Mouse (Mus musculus) forebrain, embryonic 16.5 days (tissue): Measurements from ENCODE around the gene Smyd3. TPM values are rescaled to one million over a fixed set of nuclear protein-coding genes. Genes with fewer than 3 reads are reported as not detected.
"Not testable (repeated sequence)": the region's sequence is repeated elsewhere in the genome, so short reads cannot be mapped to it uniquely, and the experiment has no call there.

ENCODE experiments used
- ATAC-seq: fragments of 200-750 bp; cut with Nextera tagmentation; 2 replicates; pipeline ENCODE4 v1.8.0; 2017; ENCODE audit warnings: mild to moderate bottlenecking, moderate library complexity
- H3K27ac ChIP-seq: fragments of 300-500 bp; sonication (generic); 2 replicates; pipeline ENCODE4 v1.5.1; 2014; ENCODE audit warnings: low read length, control low read depth
- H3K27me3 ChIP-seq: fragments of 300-500 bp; sonication (generic); replicated peaks from 2 replicates; pipeline ENCODE4 v1.6.1; 2014; ENCODE audit warnings: low read length; ENCODE audit not compliant: control insufficient read depth, insufficient read depth
- H3K36me3 ChIP-seq: fragments of 300-500 bp; sonication (generic); 2 replicates; pipeline ENCODE4 v1.6.1; 2014; ENCODE audit not compliant: control insufficient read depth, insufficient read depth
- H3K4me1 ChIP-seq: fragments of 300-500 bp; sonication (generic); replicated peaks from 2 replicates; pipeline ENCODE4 v1.6.1; 2014; ENCODE audit warnings: low read length; ENCODE audit not compliant: control insufficient read depth, insufficient read depth
- H3K4me2 ChIP-seq: fragments of 300-500 bp; sonication (generic); 2 replicates; pipeline ENCODE4 v1.6.1; 2014; ENCODE audit warnings: mild to moderate bottlenecking, low read length, control low read depth
- H3K4me3 ChIP-seq: fragments of 300-500 bp; sonication (generic); replicated peaks from 2 replicates; pipeline ENCODE4 v1.5.1; 2014; ENCODE audit warnings: mild to moderate bottlenecking, low read length, control low read depth
- H3K9ac ChIP-seq: fragments of 300-500 bp; sonication (generic); replicated peaks from 2 replicates; pipeline ENCODE4 v1.6.1; 2014; ENCODE audit warnings: low read depth, low read length, control low read depth
- H3K9me3 ChIP-seq: fragments of 300-500 bp; sonication (generic); 2 replicates; pipeline ENCODE4 v1.6.1; 2016; ENCODE audit warnings: low read length; ENCODE audit not compliant: control insufficient read depth
- WGBS: fragments of 180-500 bp; shearing (Covaris S2); extraction: QIAGEN DNeasy Blood & Tissue Kit; methylation state at CpG from one replicate; pipeline ENCODE4 v1.1.7; 2014; 5-methylcytosine and 5-hydroxymethylcytosine counted together
- polyA plus RNA-seq: library from polyadenylated mRNA; unstranded; fragments of >200 nt; fragmentation: Nextera tagmentation; extraction: Ambion mirVana; gene quantifications from 2 replicates; pipeline ENCODE4 v1.2.1, GENCODE M21; 2015

Gene Smyd3
- polyA plus RNA-seq, 1 experiment from 2014 or later, result 29.4 TPM

- no peak for ATAC-seq
- WGBS, result 58% methylated on average over 5 of the region's 5 CpGs
- no peak overlapping the region for H3K4me3 ChIP-seq
- no peaks in the 10 kb centered on the region for H3K9me3 ChIP-seq
- H3K9ac ChIP-seq, result no peak overlapping the region
- no peaks in the 10 kb centered on the region for H3K27me3 ChIP-seq
- no peak overlapping the region for H3K4me2 ChIP-seq
- no peak overlapping the region for H3K27ac ChIP-seq
- no peaks in the 10 kb centered on the region; the same call in 1 of the 2 replicates for H3K36me3 ChIP-seq
- H3K4me1 ChIP-seq, result peaks cover 9% of the 10 kb centered on the region
These were observed 35.5 kb upstream of the Smyd3 start for GRCm38 (mm10) chr1:179553197-179553948.

GRCm38 (mm10) chr1:179552751-179553150 lies 34.9 kb upstream of the Smyd3 start:
- Histone ChIP-seq H3K4me1 (peaks cover 14% of the 10 kb centered on the region), H3K27ac (no peak overlapping the region), H3K36me3 (no peaks in the 10 kb centered on the region; the same call in 1 of the 2 replicates), H3K9me3 (no peaks in the 10 kb centered on the region), H3K9ac (no peak overlapping the region), H3K4me2 (no peak overlapping the region), H3K27me3 (no peaks in the 10 kb centered on the region), H3K4me3 (no peak overlapping the region)
- no peak for ATAC-seq
- 48% methylated on average over 7 of the region's 7 CpGs for WGBS

- no peak for ATAC-seq
- H3K9ac ChIP-seq, result no peak overlapping the region
- H3K4me2 ChIP-seq, result no peak overlapping the region
- no peak overlapping the region for H3K4me3 ChIP-seq
- no peak overlapping the region for H3K27ac ChIP-seq
- no peaks in the 10 kb centered on the region for H3K9me3 ChIP-seq
- 84% methylated on average over 4 of the region's 4 CpGs for WGBS
- no peaks in the 10 kb centered on the region for H3K27me3 ChIP-seq
- peaks cover 21% of the 10 kb centered on the region for H3K4me1 ChIP-seq
- H3K36me3 ChIP-seq, result no peaks in the 10 kb centered on the region; the same call in 1 of the 2 replicates
These were observed 34.1 kb upstream of the Smyd3 start for GRCm38 (mm10) chr1:179551921-179552320.

- Histone ChIP-seq H3K4me2 (no peak overlapping the region), H3K27ac (no peak overlapping the region), H3K9me3 (no peaks in the 10 kb centered on the region), H3K27me3 (no peaks in the 10 kb centered on the region), H3K4me1 (peaks cover 21% of the 10 kb centered on the region), H3K4me3 (no peak overlapping the region), H3K9ac (no peak overlapping the region), H3K36me3 (no peaks in the 10 kb centered on the region; the same call in 1 of the 2 replicates)
- no peak for ATAC-seq
- WGBS, result 90% methylated on average over 3 of the region's 3 CpGs
These were observed 33.5 kb upstream of the Smyd3 start for GRCm38 (mm10) chr1:179551336-179551735.

- Histone ChIP-seq H3K9me3 (no peaks in the 10 kb centered on the region), H3K36me3 (no peaks in the 10 kb centered on the region; the same call in 1 of the 2 replicates), H3K4me2 (no peak overlapping the region), H3K27ac (no peak overlapping the region), H3K4me1 (peaks cover 35% of the 10 kb centered on the region), H3K9ac (no peak overlapping the region), H3K27me3 (no peaks in the 10 kb centered on the region), H3K4me3 (no peak overlapping the region)
- 94% methylated on average over 5 of the region's 5 CpGs for WGBS
- no peak for ATAC-seq
These were observed 31.3 kb upstream of the Smyd3 start for GRCm38 (mm10) chr1:179548996-179549752.

GRCm38 (mm10) chr1:179548220-179548619 lies 30.4 kb upstream of the Smyd3 start:
- H3K4me1 ChIP-seq, result peaks cover 32% of the 10 kb centered on the region
- no peak overlapping the region for H3K9ac ChIP-seq
- H3K9me3 ChIP-seq, result no peaks in the 10 kb centered on the region
- ATAC-seq, result no peak
- 82% methylated on average over 11 of the region's 11 CpGs for WGBS
- H3K4me3 ChIP-seq, result no peak overlapping the region
- H3K27me3 ChIP-seq, result no peaks in the 10 kb centered on the region
- no peak overlapping the region for H3K27ac ChIP-seq
- H3K36me3 ChIP-seq, result no peaks in the 10 kb centered on the region; the same call in 1 of the 2 replicates
- no peak overlapping the region for H3K4me2 ChIP-seq

GRCm38 (mm10) chr1:179547176-179547575 lies 29.3 kb upstream of the Smyd3 start:
- peak overlapping the region; percentile 91 for H3K4me3 ChIP-seq
- peak overlapping the region; percentile 74 for H3K4me2 ChIP-seq
- WGBS, result 5% methylated on average over 5 of the region's 5 CpGs
- H3K9ac ChIP-seq, result peak overlapping the region; percentile 85
- H3K9me3 ChIP-seq, result no peaks in the 10 kb centered on the region
- H3K4me1 ChIP-seq, result peaks cover 32% of the 10 kb centered on the region
- H3K27ac ChIP-seq, result peak overlapping the region; percentile 41; the same call in 1 of the 2 replicates
- ATAC-seq, result no peak
- H3K27me3 ChIP-seq, result no peaks in the 10 kb centered on the region
- H3K36me3 ChIP-seq, result no peaks in the 10 kb centered on the region; the same call in 1 of the 2 replicates

GRCm38 (mm10) chr1:179546551-179546917 lies 28.7 kb upstream of the Smyd3 start:
- Histone ChIP-seq H3K27me3 (no peaks in the 10 kb centered on the region), H3K9me3 (no peaks in the 10 kb centered on the region), H3K4me2 (peak overlapping the region; percentile 74), H3K4me3 (peak overlapping the region; percentile 91), H3K27ac (peak overlapping the region; percentile 98), H3K4me1 (peaks cover 32% of the 10 kb centered on the region), H3K36me3 (no peaks in the 10 kb centered on the region; the same call in 1 of the 2 replicates), H3K9ac (peak overlapping the region; percentile 85)
- ATAC-seq, result peak; percentile 85
- WGBS, result 0% methylated on average over 39 of the region's 44 CpGs

GRCm38 (mm10) chr1:179545768-179546550 lies 28.1 kb upstream of the Smyd3 start, which contains the start of the genes Tfb2m and Cnst:
Gene Tfb2m (minus strand): TSS chr1:179546267.
Gene Cnst (plus strand): TSS chr1:179546370.
- ATAC-seq, result peak; percentile 99

More at GRCm38 (mm10) chr1:179545768-179546550, 28.1 kb upstream of the Smyd3 start, which contains the start of the genes Tfb2m and Cnst:
- Histone ChIP-seq H3K4me1 (peaks cover 32% of the 10 kb centered on the region), H3K27ac (peak within 1 kb of the TSS; percentile 98), H3K9ac (peak within 1 kb of the TSS; percentile 85), H3K4me3 (peak within 1 kb of the TSS; percentile 91), H3K4me2 (peak within 1 kb of the TSS; percentile 95)
- under 1% methylated on average over 69 of the region's 69 CpGs for WGBS
- H3K9me3 ChIP-seq, H3K36me3 ChIP-seq, H3K27me3 ChIP-seq: not testable (repeated sequence)
